Mouse (Mus musculus): Measurements from ENCODE around the gene 4930519G04Rik.
"Not testable (repeated sequence)": the region's sequence is repeated elsewhere in the genome, so short reads cannot be mapped to it uniquely, and the experiment has no call there.

4930519G04Rik gene

DNA sequence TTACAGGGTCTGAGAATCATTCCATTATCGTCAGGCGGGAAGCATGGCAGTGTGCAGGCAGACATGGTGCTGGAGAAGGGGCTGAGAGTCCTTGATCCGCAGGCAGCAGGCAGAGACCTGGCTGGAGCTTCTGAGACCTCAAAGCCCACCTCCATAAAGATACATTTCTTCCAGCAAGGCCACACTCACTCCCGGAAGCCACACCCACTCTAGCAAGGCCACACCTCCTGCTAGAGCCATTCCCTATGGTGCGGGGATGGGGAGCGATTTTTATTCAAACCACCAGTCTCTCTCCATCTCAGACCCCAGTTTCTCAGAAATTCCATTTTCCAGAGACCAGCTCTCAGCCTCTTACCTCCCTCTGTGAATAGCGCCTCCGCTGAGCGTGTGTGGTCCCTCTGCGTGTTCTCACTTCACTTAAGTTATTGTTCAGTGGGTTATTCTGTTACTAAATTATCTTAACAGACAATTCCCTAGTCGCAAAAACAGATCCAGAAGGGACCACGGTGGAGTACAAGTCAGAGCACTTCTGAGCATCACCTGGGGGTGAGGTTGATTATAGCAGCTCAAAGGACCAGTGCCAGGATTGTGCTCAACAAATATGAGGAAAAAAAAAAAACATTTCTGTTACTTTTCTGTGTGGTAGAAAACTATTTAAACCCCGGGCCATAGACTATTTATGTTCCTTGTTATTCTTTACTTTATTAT lies 55.3 kb downstream of the 4930519G04Rik start:
- DNase-seq (ENCODE audit: low read depth in 2 of 2, low spot score in 2 of 2), result no peak

DNA sequence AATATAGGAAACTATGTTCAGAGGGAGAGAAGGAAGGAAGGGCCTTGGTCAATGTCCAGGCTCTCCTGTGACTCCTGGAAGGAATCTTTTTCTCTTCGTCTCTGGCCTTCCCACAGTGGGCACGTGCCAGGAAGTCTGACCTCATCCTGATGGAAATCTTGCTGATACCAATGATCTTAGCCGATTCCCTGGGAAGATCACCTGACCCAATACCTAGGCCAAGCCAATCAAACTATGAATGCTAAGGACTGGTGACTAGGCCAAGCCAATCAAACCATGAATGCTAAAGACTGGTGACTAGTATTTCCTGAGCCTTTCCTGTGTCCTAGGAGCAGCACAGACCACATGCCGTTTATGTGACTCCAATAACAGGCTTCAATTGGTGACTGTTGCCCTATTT lies 60.2 kb downstream of the 4930519G04Rik start:
- DNase-seq (ENCODE audit: low read depth in 2 of 2, low spot score in 2 of 2), result no peak

DNA sequence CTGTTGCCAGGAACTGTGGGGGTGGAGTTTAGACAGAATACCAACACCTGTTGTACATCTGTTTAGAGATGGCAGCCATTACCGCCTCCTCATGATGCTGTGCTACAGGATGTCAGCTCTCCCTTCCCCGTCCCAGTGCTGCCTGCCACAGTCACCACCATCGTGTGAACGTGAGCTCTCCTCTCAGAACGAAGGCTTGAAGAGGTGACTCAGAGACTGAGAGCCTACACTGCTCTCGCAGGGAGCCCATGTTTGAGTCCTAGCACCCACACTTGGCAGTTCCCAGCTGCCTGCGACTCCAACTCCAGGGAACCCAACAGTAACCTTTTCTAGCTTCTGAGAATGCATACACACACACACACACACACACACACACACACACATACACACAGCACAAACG lies 61.4 kb downstream of the 4930519G04Rik start:
- DNase-seq (ENCODE audit: low read depth in 2 of 2, low spot score in 2 of 2), result no peak

DNA sequence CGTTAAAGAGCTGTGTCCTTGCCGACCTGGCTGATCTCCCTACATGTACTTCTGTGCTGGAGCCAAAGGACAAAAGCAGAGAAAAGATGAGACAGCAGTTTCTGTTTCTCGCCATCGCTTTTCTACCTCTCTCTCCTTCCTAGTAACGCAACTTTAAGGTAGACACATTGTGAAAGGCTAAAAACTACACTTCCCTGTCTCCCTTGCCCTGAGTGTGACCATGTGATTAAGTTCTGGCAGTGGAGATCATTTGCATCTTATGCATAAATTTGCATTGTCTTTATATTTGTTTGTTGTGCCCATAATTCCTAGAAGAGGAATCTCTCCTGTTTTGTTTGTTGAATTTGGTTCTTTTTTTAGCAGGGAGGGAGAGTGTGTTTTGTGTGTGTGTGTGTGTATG lies 62.4 kb downstream of the 4930519G04Rik start:
- no peak for DNase-seq (ENCODE audit: low read depth in 2 of 2, low spot score in 2 of 2)

GRCm38 (mm10) chr5:114916777-114917176 lies 63.3 kb downstream of the 4930519G04Rik start:
- no peak for DNase-seq (ENCODE audit: low read depth in 2 of 2, low spot score in 2 of 2)

GRCm38 (mm10) chr5:114917357-114917756 lies 63.9 kb downstream of the 4930519G04Rik start:
- DNase-seq (ENCODE audit: low read depth in 2 of 2, low spot score in 2 of 2), result not testable (repeated sequence)

GRCm38 (mm10) chr5:114921551-114922365 lies 68.3 kb downstream of the 4930519G04Rik start:
- peak; percentile 68 to 77 for DNase-seq (ENCODE audit: low read depth in 2 of 2, low spot score in 2 of 2)

- no peak for DNase-seq (ENCODE audit: low read depth in 2 of 2, low spot score in 2 of 2)
Measured at GRCm38 (mm10) chr5:114922366-114922731, 68.9 kb downstream of the 4930519G04Rik start.

GRCm38 (mm10) chr5:114922998-114923473 lies 69.6 kb downstream of the 4930519G04Rik start, which contains the start of gene Oasl1:
Gene Oasl1 (plus strand): TSS chr5:114923240.
- peak; percentile 25 to 36 for DNase-seq (ENCODE audit: low read depth in 2 of 2, low spot score in 2 of 2)

GRCm38 (mm10) chr5:114926153-114926684 lies 72.8 kb downstream of the 4930519G04Rik start:
- no peak for DNase-seq (ENCODE audit: low read depth in 2 of 2, low spot score in 2 of 2)

DNA sequence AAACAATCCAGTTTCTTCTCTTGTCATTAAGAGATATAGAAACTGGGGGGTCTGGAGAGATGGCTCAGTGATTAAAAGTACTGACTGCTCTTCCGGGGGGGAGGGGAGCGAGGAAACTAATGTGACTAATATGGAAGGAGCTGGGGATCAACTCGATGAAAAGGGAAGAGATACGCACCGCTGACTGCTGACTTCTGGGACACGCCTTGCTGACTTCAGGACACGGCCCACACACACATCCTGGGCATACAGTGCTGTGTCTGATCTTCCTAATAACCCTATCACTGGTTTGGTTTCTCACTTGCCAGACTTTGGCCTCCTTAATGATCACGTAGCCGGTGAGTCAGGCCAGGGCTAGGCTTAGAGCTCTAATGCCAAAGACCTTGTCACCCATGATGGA lies 73.3 kb downstream of the 4930519G04Rik start:
- no peak for DNase-seq (ENCODE audit: low read depth in 2 of 2, low spot score in 2 of 2)

DNA sequence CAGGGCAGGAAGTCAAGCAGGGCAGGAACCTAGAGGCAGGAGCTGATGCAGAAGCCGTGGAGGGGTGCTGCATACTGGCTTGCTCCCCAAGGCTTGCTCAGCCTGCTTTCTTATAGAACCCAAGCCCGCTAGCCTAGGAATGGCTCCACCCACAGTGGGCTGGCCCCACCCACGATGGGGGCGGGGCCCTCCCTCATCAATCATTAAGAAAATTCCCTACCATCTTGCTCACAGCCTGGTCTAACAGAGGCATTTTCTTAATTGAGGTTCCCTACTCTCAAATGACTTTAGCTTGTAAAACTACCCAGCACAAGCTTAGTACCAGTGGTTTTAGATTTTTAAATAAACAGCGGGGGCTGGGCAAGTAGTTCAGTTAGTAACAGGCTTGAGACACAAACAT lies 78.2 kb downstream of the 4930519G04Rik start:
- DNase-seq (ENCODE audit: low read depth in 2 of 2, low spot score in 2 of 2), result no peak

DNA sequence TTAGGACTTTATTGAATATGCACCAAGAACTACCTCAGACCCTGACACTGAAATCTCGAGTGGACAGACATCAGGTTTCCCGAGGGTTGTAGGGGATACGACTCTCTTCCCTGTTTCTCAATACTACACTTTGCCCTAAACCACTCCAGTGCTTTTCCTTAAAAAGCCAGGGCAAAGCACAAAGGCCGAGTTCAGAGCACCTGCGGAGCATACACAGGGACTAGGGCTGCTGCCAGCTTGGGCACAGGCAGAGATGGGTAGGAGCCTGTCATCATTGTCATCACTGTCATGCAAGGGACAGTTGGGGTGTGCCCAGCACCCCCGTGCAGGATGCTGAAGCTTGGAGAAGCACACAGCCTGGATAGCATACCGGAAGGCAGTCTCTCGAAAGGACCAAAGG lies 79.7 kb downstream of the 4930519G04Rik start:
- DNase-seq (ENCODE audit: low read depth in 2 of 2, low spot score in 2 of 2), result no peak

Measured in CD8-positive naive resting alpha-beta T cell, adult 2 months (primary cell).